Mouse (Mus musculus): Measurements from ENCODE around the gene Nrxn1. TPM values are rescaled to one million over a fixed set of nuclear protein-coding genes. Genes with fewer than 3 reads are reported as not detected.

Gene Nrxn1
- total and polyA plus RNA-seq, 2 experiments: 2.9 to 13.9 TPM

- no peaks in the 10 kb centered on the region for H3K79me2 ChIP-seq (ENCODE audit: control insufficient read depth, insufficient read depth, low read length)
- WGBS: 49% methylated on average over 4 of the region's 4 CpGs
- peak; percentile 18 for DNase-seq (ENCODE audit: extremely low read depth, low read depth, low spot score)
- H3K27me3 ChIP-seq (ENCODE audit: control insufficient read depth, insufficient read depth, low read length): no peaks in the 10 kb centered on the region
- H3K27ac ChIP-seq (replicated peaks; ENCODE audit: insufficient read depth, low read depth, low read length): no peak overlapping the region
- no peak overlapping the region for H3K9ac ChIP-seq (ENCODE audit: low read depth, low read length)
- no peak overlapping the region for H3K4me3 ChIP-seq (ENCODE audit: insufficient read depth, low read depth, low read length)
- TF ChIP-seq POLR2A (IDR thresholded peaks at IDR 0.05; ENCODE audit: extremely low read depth, insufficient read depth, low read length): no peak
- TF ChIP-seq CTCF (IDR thresholded peaks at IDR 0.05; ENCODE audit: low read depth, low read length): no peak
- H3K36me3 ChIP-seq (ENCODE audit: control insufficient read depth, insufficient read depth, low read length): no peaks in the 10 kb centered on the region
- H3K4me1 ChIP-seq (ENCODE audit: control insufficient read depth, insufficient read depth, low read length): no peaks in the 10 kb centered on the region
Measured at GRCm38 (mm10) chr17:90836154-90837021, 256.5 kb downstream of the Nrxn1 start.

- Histone ChIP-seq H3K27ac (replicated peaks; ENCODE audit: insufficient read depth, low read depth, low read length) (no peak overlapping the region), H3K36me3 (ENCODE audit: control insufficient read depth, insufficient read depth, low read length) (no peaks in the 10 kb centered on the region), H3K4me3 (ENCODE audit: insufficient read depth, low read depth, low read length) (no peak overlapping the region), H3K9ac (ENCODE audit: low read depth, low read length) (no peak overlapping the region), H3K79me2 (ENCODE audit: control insufficient read depth, insufficient read depth, low read length) (no peaks in the 10 kb centered on the region), H3K27me3 (ENCODE audit: control insufficient read depth, insufficient read depth, low read length) (no peaks in the 10 kb centered on the region), H3K4me1 (ENCODE audit: control insufficient read depth, insufficient read depth, low read length) (no peaks in the 10 kb centered on the region; the same call in 1 of the 2 replicates)
- DNase-seq (ENCODE audit: extremely low read depth, low read depth, low spot score): no peak
- TF ChIP-seq CTCF (IDR thresholded peaks at IDR 0.05; ENCODE audit: low read depth, low read length) (no peak), POLR2A (IDR thresholded peaks at IDR 0.05; ENCODE audit: extremely low read depth, insufficient read depth, low read length) (no peak)
- 61% methylated on average over 2 of the region's 2 CpGs for WGBS
Measured at GRCm38 (mm10) chr17:90818340-90818739, 274.5 kb downstream of the Nrxn1 start.

- TF ChIP-seq CTCF (IDR thresholded peaks at IDR 0.05; ENCODE audit: low read depth, low read length): no peak
- no peak for TF ChIP-seq POLR2A (IDR thresholded peaks at IDR 0.05; ENCODE audit: extremely low read depth, insufficient read depth, low read length)
- Histone ChIP-seq H3K79me2 (ENCODE audit: control insufficient read depth, insufficient read depth, low read length) (no peaks in the 10 kb centered on the region), H3K27ac (replicated peaks; ENCODE audit: insufficient read depth, low read depth, low read length) (no peak overlapping the region), H3K9ac (ENCODE audit: low read depth, low read length) (no peak overlapping the region), H3K4me1 (ENCODE audit: control insufficient read depth, insufficient read depth, low read length) (no peaks in the 10 kb centered on the region; the same call in 1 of the 2 replicates), H3K27me3 (ENCODE audit: control insufficient read depth, insufficient read depth, low read length) (no peaks in the 10 kb centered on the region), H3K36me3 (ENCODE audit: control insufficient read depth, insufficient read depth, low read length) (no peaks in the 10 kb centered on the region), H3K4me3 (ENCODE audit: insufficient read depth, low read depth, low read length) (no peak overlapping the region)
- DNase-seq (ENCODE audit: extremely low read depth, low read depth, low spot score): no peak
- WGBS: 69% methylated on average over 2 of the region's 2 CpGs
Measured at GRCm38 (mm10) chr17:90817898-90818297, 275.0 kb downstream of the Nrxn1 start.

- H3K9ac ChIP-seq (ENCODE audit: low read depth, low read length): no peak overlapping the region
- no peak for DNase-seq (ENCODE audit: extremely low read depth, low read depth, low spot score)
- no peaks in the 10 kb centered on the region for H3K27me3 ChIP-seq (ENCODE audit: control insufficient read depth, insufficient read depth, low read length)
- 92% methylated on average over 1 of the region's 1 CpGs for WGBS
- no peaks in the 10 kb centered on the region for H3K36me3 ChIP-seq (ENCODE audit: control insufficient read depth, insufficient read depth, low read length)
- TF ChIP-seq POLR2A (IDR thresholded peaks at IDR 0.05; ENCODE audit: extremely low read depth, insufficient read depth, low read length): no peak
- TF ChIP-seq CTCF (IDR thresholded peaks at IDR 0.05; ENCODE audit: low read depth, low read length): no peak
- H3K4me1 ChIP-seq (ENCODE audit: control insufficient read depth, insufficient read depth, low read length): no peaks in the 10 kb centered on the region; the same call in 1 of the 2 replicates
- no peak overlapping the region for H3K4me3 ChIP-seq (ENCODE audit: insufficient read depth, low read depth, low read length)
- no peak overlapping the region for H3K27ac ChIP-seq (replicated peaks; ENCODE audit: insufficient read depth, low read depth, low read length)
- no peaks in the 10 kb centered on the region for H3K79me2 ChIP-seq (ENCODE audit: control insufficient read depth, insufficient read depth, low read length)
Measured at GRCm38 (mm10) chr17:90815306-90815705, 277.6 kb downstream of the Nrxn1 start.

GRCm38 (mm10) chr17:90813760-90814159 lies 279.1 kb downstream of the Nrxn1 start:
- no peak overlapping the region for H3K4me3 ChIP-seq (ENCODE audit: insufficient read depth, low read depth, low read length)
- DNase-seq (ENCODE audit: extremely low read depth, low read depth, low spot score): peak; percentile 54
- no peak overlapping the region for H3K9ac ChIP-seq (ENCODE audit: low read depth, low read length)
- H3K36me3 ChIP-seq (ENCODE audit: control insufficient read depth, insufficient read depth, low read length): no peaks in the 10 kb centered on the region
- no peaks in the 10 kb centered on the region; the same call in 1 of the 2 replicates for H3K4me1 ChIP-seq (ENCODE audit: control insufficient read depth, insufficient read depth, low read length)
- no peaks in the 10 kb centered on the region for H3K27me3 ChIP-seq (ENCODE audit: control insufficient read depth, insufficient read depth, low read length)
- no peak for TF ChIP-seq CTCF (IDR thresholded peaks at IDR 0.05; ENCODE audit: low read depth, low read length)
- TF ChIP-seq POLR2A (IDR thresholded peaks at IDR 0.05; ENCODE audit: extremely low read depth, insufficient read depth, low read length): no peak
- no peak overlapping the region for H3K27ac ChIP-seq (replicated peaks; ENCODE audit: insufficient read depth, low read depth, low read length)
- no peaks in the 10 kb centered on the region for H3K79me2 ChIP-seq (ENCODE audit: control insufficient read depth, insufficient read depth, low read length)

- no peak overlapping the region for H3K4me3 ChIP-seq (ENCODE audit: insufficient read depth, low read depth, low read length)
- H3K79me2 ChIP-seq (ENCODE audit: control insufficient read depth, insufficient read depth, low read length): no peaks in the 10 kb centered on the region
- TF ChIP-seq CTCF (IDR thresholded peaks at IDR 0.05; ENCODE audit: low read depth, low read length): no peak
- TF ChIP-seq POLR2A (IDR thresholded peaks at IDR 0.05; ENCODE audit: extremely low read depth, insufficient read depth, low read length): no peak
- H3K27me3 ChIP-seq (ENCODE audit: control insufficient read depth, insufficient read depth, low read length): no peaks in the 10 kb centered on the region
- no peak for DNase-seq (ENCODE audit: extremely low read depth, low read depth, low spot score)
- no peaks in the 10 kb centered on the region; the same call in 1 of the 2 replicates for H3K4me1 ChIP-seq (ENCODE audit: control insufficient read depth, insufficient read depth, low read length)
- H3K36me3 ChIP-seq (ENCODE audit: control insufficient read depth, insufficient read depth, low read length): no peaks in the 10 kb centered on the region
- no peak overlapping the region for H3K9ac ChIP-seq (ENCODE audit: low read depth, low read length)
- 83% methylated on average over 2 of the region's 2 CpGs for WGBS
- H3K27ac ChIP-seq (replicated peaks; ENCODE audit: insufficient read depth, low read depth, low read length): no peak overlapping the region
Measured at GRCm38 (mm10) chr17:90812485-90812884, 280.4 kb downstream of the Nrxn1 start.
